Mouse (Mus musculus) neural tube, embryonic 14.5 days (tissue): Measurements from ENCODE around the gene Shisa8. TPM values are rescaled to one million over a fixed set of nuclear protein-coding genes. Genes with fewer than 3 reads are reported as not detected.
A peak's percentile ranks its signal among the peaks of the same experiment; 100 is the strongest.

Source experiments
- ATAC-seq: fragments of 200-750 bp; cut with Nextera tagmentation; 2 replicates; pipeline ENCODE4 v1.8.0; 2017; ENCODE audit warnings: low read depth, mild to moderate bottlenecking, moderate TSS enrichment, moderate library complexity
- H3K27ac ChIP-seq: fragments of 300-500 bp; sonication (generic); 2 replicates; pipeline ENCODE4 v1.5.1; 2014; ENCODE audit warnings: low read depth, mild to moderate bottlenecking, control low read depth, low read length, moderate library complexity, mixed read lengths
- H3K27me3 ChIP-seq: fragments of 300-500 bp; sonication (generic); 2 replicates; pipeline ENCODE4 v1.6.1; 2014; ENCODE audit warnings: low read length; ENCODE audit not compliant: control insufficient read depth, insufficient read depth
- H3K36me3 ChIP-seq: fragments of 300-500 bp; sonication (generic); 2 replicates; pipeline ENCODE4 v1.6.1; 2014; ENCODE audit warnings: low read length, mixed read lengths; ENCODE audit not compliant: control insufficient read depth, insufficient read depth
- H3K4me1 ChIP-seq: fragments of 300-500 bp; sonication (generic); 2 replicates; pipeline ENCODE4 v1.6.1; 2014; ENCODE audit warnings: low read length; ENCODE audit not compliant: control insufficient read depth, insufficient read depth
- H3K4me2 ChIP-seq: fragments of 300-500 bp; sonication (generic); 2 replicates; pipeline ENCODE4 v1.6.1; 2014; ENCODE audit warnings: mild to moderate bottlenecking, low read depth, low read length, control low read depth
- H3K4me3 ChIP-seq: fragments of 300-500 bp; sonication (generic); 2 replicates; pipeline ENCODE4 v1.5.1; 2014; ENCODE audit warnings: low read depth, low read length, control low read depth, mixed read lengths
- H3K9ac ChIP-seq: fragments of 300-500 bp; sonication (generic); replicated peaks from 2 replicates; pipeline ENCODE4 v1.6.1; 2014; ENCODE audit warnings: low read depth, mild to moderate bottlenecking, control low read depth, low read length, mixed read lengths
- H3K9me3 ChIP-seq: fragments of 300-500 bp; sonication (generic); 2 replicates; pipeline ENCODE4 v1.6.1; 2016; ENCODE audit warnings: low read length; ENCODE audit not compliant: control insufficient read depth
- WGBS: fragments of 180-500 bp; shearing (Covaris S2); extraction: QIAGEN DNeasy Blood & Tissue Kit; methylation state at CpG from one replicate; pipeline ENCODE4 v1.1.7; 2014; 5-methylcytosine and 5-hydroxymethylcytosine counted together
- polyA plus RNA-seq: library from polyadenylated mRNA; unstranded; fragments of >200 nt; fragmentation: Nextera tagmentation; extraction: Ambion mirVana; gene quantifications from 2 replicates; pipeline ENCODE4 v1.2.1, GENCODE M21; 2014

Shisa8 gene
- polyA plus RNA-seq, 1 experiment from 2014 or later = 6.9 TPM

GRCm38 (mm10) chr15:82243742-82244114, 31.1 kb upstream of the Shisa8 start:
- Histone ChIP-seq H3K9me3 (no peaks in the 10 kb centered on the region), H3K36me3 (no peaks in the 10 kb centered on the region)
- ATAC-seq = no peak; the same call in 1 of the 2 replicates

DNA sequence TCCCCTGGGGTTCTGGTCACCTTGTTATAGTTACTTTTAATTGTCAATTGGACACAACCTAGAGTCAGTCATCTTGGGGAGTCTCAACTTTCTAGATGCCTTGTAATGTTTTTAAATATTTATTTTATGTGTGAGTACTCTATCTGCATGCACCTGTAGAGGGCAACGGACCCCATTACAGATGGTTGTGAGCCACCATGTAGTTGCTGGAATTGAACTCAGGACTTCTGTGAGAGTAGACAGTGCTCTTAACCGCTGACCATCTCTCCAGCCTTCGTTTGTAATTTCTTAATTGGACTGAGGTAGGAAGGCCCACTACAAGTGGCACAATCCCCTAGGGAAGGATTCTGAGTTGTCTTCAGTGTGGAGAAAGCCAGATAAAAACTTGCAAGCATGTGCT, 30.7 kb upstream of the Shisa8 start:
- no peaks in the 10 kb centered on the region for H3K9me3 ChIP-seq
- peaks cover 5% of the 10 kb centered on the region; the same call in 1 of the 2 replicates for H3K4me1 ChIP-seq
- peak overlapping the region; percentile 74; the same call in 1 of the 2 replicates for H3K4me2 ChIP-seq
- H3K4me3 ChIP-seq = no peak overlapping the region
- H3K27me3 ChIP-seq = no peaks in the 10 kb centered on the region
- no peaks in the 10 kb centered on the region for H3K36me3 ChIP-seq
- H3K27ac ChIP-seq = no peak overlapping the region
- WGBS = 82% methylated on average over 3 of the region's 3 CpGs
- no peak for ATAC-seq
- H3K9ac ChIP-seq = no peak overlapping the region

More at GRCm38 (mm10) chr15:82243742-82244114, 31.1 kb upstream of the Shisa8 start:
- Histone ChIP-seq H3K4me2 (peak overlapping the region; percentile 74), H3K4me1 (peaks cover 5% of the 10 kb centered on the region; the same call in 1 of the 2 replicates), H3K27me3 (no peaks in the 10 kb centered on the region), H3K4me3 (peak overlapping the region; percentile 66), H3K9ac (peak overlapping the region; percentile 39), H3K27ac (no peak overlapping the region)
- 5% methylated on average over 12 of the region's 12 CpGs for WGBS

GRCm38 (mm10) chr15:82236565-82236964, 23.9 kb upstream of the Shisa8 start:
- Histone ChIP-seq H3K9ac (no peak overlapping the region), H3K4me3 (no peak overlapping the region), H3K27me3 (no peaks in the 10 kb centered on the region), H3K4me1 (no peaks in the 10 kb centered on the region), H3K4me2 (no peak overlapping the region), H3K9me3 (no peaks in the 10 kb centered on the region), H3K27ac (no peak overlapping the region), H3K36me3 (no peaks in the 10 kb centered on the region)
- ATAC-seq = peak; percentile 84; the same call in 1 of the 2 replicates
- 14% methylated on average over 5 of the region's 5 CpGs for WGBS

DNA sequence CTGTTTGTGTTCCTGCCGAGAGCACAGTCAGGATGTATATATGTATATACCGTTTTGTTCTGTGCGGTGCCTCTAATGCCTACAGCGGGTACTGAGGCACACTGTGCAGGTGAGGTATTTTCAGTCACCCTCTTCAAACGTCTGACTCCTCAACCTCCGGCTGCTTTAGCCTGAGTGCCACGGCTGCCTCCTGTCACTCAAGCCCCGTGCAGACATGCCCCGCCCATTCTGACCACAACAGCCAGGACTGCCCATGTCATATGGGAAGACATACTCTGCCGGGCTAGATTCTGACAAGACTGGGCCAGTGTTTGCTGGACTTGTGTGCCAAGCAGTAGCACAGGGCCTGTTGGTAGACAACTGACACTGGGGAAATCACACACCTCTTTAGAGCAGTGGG, 23.0 kb upstream of the Shisa8 start:
- WGBS = 78% methylated on average over 10 of the region's 10 CpGs
- Histone ChIP-seq H3K27me3 (no peaks in the 10 kb centered on the region), H3K4me3 (no peak overlapping the region), H3K36me3 (no peaks in the 10 kb centered on the region), H3K4me1 (no peaks in the 10 kb centered on the region), H3K4me2 (no peak overlapping the region), H3K9me3 (no peaks in the 10 kb centered on the region), H3K9ac (no peak overlapping the region), H3K27ac (no peak overlapping the region)
- no peak for ATAC-seq

GRCm38 (mm10) chr15:82232651-82233050, 20.0 kb upstream of the Shisa8 start:
- no peak overlapping the region for H3K9ac ChIP-seq

DNA sequence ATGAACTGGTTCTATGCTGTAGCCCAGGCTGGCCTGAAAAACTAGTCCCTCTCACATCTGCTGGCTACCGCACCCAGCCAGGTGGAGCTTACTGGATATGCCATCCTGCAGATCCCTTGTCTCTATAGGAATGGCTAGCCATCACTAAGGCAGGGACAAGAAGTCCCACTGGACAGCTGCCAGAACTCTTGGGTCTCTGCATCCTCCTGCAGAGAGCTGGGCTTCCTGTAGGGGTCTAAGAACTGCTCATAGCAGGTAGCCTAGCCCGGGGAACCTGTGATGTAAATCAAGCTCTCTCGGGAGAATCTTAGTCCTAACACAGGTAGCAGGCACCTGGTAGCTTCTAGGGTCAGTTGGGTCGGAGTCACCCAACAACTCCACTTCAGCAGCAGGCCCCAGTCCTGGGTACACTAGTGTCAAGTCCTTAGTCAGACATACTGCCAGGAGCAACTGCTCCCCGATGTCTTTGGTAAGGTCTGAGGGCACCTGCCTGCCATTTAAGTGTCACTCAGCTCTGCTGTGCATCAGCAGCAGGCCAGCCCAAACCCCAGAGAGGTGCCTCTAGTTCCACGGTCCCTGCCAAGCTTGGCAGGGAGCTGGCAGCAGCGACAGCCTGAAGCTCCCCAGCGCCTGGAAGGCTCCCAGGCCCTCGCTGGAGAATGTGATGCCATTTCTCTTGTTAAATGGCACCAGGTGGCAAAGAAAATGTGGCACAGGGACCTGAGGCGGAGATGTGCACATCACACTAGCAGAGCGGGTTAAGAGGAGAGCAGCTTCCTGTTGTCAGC, 19.2 kb upstream of the Shisa8 start:
- Histone ChIP-seq H3K9me3 (no peaks in the 10 kb centered on the region), H3K4me3 (no peak overlapping the region), H3K4me1 (no peaks in the 10 kb centered on the region), H3K27me3 (no peaks in the 10 kb centered on the region), H3K36me3 (no peaks in the 10 kb centered on the region), H3K4me2 (no peak overlapping the region), H3K27ac (no peak overlapping the region), H3K9ac (no peak overlapping the region)
- WGBS = 63% methylated on average over 11 of the region's 11 CpGs
- ATAC-seq = no peak

More at GRCm38 (mm10) chr15:82232651-82233050, 20.0 kb upstream of the Shisa8 start:
- H3K9me3 ChIP-seq = no peaks in the 10 kb centered on the region
- no peak for ATAC-seq
- no peaks in the 10 kb centered on the region for H3K36me3 ChIP-seq
- 70% methylated on average over 4 of the region's 4 CpGs for WGBS
- no peaks in the 10 kb centered on the region for H3K27me3 ChIP-seq
- H3K4me3 ChIP-seq = no peak overlapping the region
- no peak overlapping the region for H3K27ac ChIP-seq
- no peaks in the 10 kb centered on the region for H3K4me1 ChIP-seq
- no peak overlapping the region for H3K4me2 ChIP-seq

DNA sequence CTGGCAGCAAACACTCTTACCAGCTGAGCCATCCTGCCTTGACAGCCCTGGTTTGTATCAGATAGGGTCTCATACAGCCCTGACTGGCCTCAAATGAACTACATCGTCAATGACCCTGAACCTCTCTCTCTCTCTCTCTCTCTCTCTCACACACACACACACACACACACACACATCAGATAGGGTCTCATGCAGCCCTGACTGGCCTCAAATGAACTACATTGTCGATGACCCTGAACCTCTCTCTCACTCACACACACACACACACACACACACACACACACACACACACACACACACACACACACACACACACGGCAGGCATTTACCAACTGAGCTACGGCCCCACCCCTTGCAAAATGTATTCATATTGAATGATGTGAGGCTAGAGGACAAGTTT, 18.5 kb upstream of the Shisa8 start:
- ATAC-seq = no peak
- Histone ChIP-seq H3K4me1 (no peaks in the 10 kb centered on the region), H3K4me3 (no peak overlapping the region), H3K27ac (no peak overlapping the region), H3K4me2 (no peak overlapping the region), H3K9me3 (no peaks in the 10 kb centered on the region), H3K27me3 (no peaks in the 10 kb centered on the region), H3K9ac (no peak overlapping the region), H3K36me3 (no peaks in the 10 kb centered on the region)
- 79% methylated on average over 4 of the region's 4 CpGs for WGBS

GRCm38 (mm10) chr15:82230098-82230611, 17.5 kb upstream of the Shisa8 start:
- Histone ChIP-seq H3K4me2 (no peak overlapping the region), H3K36me3 (no peaks in the 10 kb centered on the region), H3K9ac (no peak overlapping the region), H3K4me3 (no peak overlapping the region), H3K4me1 (no peaks in the 10 kb centered on the region), H3K27me3 (no peaks in the 10 kb centered on the region), H3K9me3 (no peaks in the 10 kb centered on the region), H3K27ac (no peak overlapping the region)
- 68% methylated on average over 6 of the region's 6 CpGs for WGBS
- no peak for ATAC-seq

DNA sequence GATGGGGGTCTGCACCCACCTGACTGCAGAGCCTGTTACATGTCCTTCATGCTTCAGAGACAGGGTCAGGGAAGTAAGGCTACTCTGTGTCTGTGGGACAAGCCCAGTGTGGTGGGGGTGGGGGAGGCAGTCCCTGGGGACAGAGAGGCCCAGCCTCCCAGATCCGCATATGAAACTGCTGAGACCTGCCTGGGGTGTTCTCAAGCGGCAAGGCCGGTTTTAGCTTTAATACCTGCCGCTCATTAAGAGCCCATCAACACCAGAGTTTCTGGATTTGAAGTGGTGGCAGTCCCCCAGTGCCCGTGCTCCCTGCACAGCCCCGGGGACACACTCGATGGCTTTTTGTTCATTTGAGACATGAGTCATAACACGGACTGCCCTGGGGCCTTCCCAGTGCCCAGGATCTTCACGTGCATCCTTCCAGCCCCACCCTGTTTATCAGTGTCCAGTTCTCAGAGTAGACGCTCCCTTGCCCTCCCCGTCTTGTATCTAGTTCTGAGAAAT, 17.0 kb upstream of the Shisa8 start:
- Histone ChIP-seq H3K27me3 (0 out of 2 replicates have a peak, but pooled peaks cover 2% of the 10 kb centered on the region), H3K27ac (no peak overlapping the region; the same call in 1 of the 2 replicates), H3K4me2 (no peak overlapping the region), H3K9me3 (no peaks in the 10 kb centered on the region), H3K36me3 (no peaks in the 10 kb centered on the region), H3K4me1 (no peaks in the 10 kb centered on the region), H3K9ac (no peak overlapping the region), H3K4me3 (no peak overlapping the region)
- 46% methylated on average over 11 of the region's 11 CpGs for whole genome bisulfite sequencing
- ATAC-seq = no peak
